Mouse (Mus musculus): ENCODE results near the gene Crb2.

- TF ChIP-seq POLR2A (IDR thresholded peaks at IDR 0.05; ENCODE audit: low read depth, low read length) = no peak
- TF ChIP-seq CTCF (conservative IDR thresholded peaks at IDR 0.05; ENCODE audit: insufficient read depth, insufficient read length, low read depth, low read length) = no peak
These were observed 28.1 kb upstream of the Crb2 start for GRCm38 (mm10) chr2:37747909-37748308.

Data from kidney, adult 2 months (tissue).